ENCODE assay signal across 8 mouse cellular contexts in the genomic region with DNA sequence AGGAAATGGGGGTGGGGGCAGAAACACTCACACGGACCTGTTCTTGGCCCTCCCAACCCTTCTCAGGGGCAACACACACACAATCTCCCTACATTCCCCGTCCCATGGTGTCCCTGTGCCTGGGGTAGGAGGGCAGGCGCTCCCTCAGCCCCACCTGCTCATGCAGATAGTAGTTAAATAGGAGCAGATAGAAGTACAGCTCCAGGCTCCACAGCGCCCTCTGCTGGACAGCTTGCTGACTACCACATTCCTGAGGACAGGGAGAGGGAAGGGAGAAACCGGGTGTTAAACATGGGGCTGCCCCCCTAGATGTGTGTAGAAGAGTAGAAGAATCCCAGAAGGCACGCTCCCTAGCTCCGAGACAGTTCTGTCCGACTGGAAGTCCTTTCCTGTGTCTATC. TPM values are rescaled to one million over a fixed set of nuclear protein-coding genes. Genes with fewer than 3 reads are reported as not detected.
DNase-seq lines count a peak whose midpoint lies in the region; ATAC-seq and TF ChIP-seq lines count a peak whose summit lies in the region.

No protein-coding gene starts in this region.

- H3K4me1 ChIP-seq in neural tube, embryonic 15.5 days = peaks cover 23% of the 10 kb centered on the region
- H3K4me1 ChIP-seq in small intestine, adult 2 months (ENCODE audit: control insufficient read depth, insufficient read depth, insufficient read length, low read length) = no peaks in the 10 kb centered on the region
- H3K4me1 ChIP-seq in hindbrain, embryonic 12.5 days = peaks cover 20% of the 10 kb centered on the region

- no peak overlapping the region for H3K4me3 ChIP-seq in neural tube, embryonic 15.5 days (replicated peaks)
- no peak overlapping the region for H3K4me3 ChIP-seq in small intestine, adult 2 months (ENCODE audit: low read depth, low read length)
- H3K4me3 ChIP-seq in hindbrain, embryonic 12.5 days = no peak overlapping the region

- no peaks in the 10 kb centered on the region for H3K27me3 ChIP-seq in neural tube, embryonic 15.5 days (replicated peaks)
- H3K27me3 ChIP-seq in small intestine, adult 2 months (ENCODE audit: control insufficient read depth, insufficient read depth, low read length) = no peaks in the 10 kb centered on the region
- H3K27me3 ChIP-seq in hindbrain, embryonic 12.5 days = no peaks in the 10 kb centered on the region; the same call in 1 of the 2 replicates

- TF ChIP-seq POLR2A in small intestine, adult 2 months (IDR thresholded peaks at IDR 0.05; ENCODE audit: low read depth, low read length) = no peak

- DNase-seq in neural tube, embryonic 10.5 days (ENCODE audit: extremely low spot score, low spot score) = peak; percentile 70
- DNase-seq in adrenal gland, postnatal 36 days = peak; percentile 69 to 79
- DNase-seq in layer of hippocampus, adult 18-20 months (ENCODE audit: low spot score in 2 of 2) = peak; percentile 42 to 76
- peak; percentile 80 for DNase-seq in lung, postnatal 10 days

- TF ChIP-seq CTCF in small intestine, adult 2 months (IDR thresholded peaks at IDR 0.05; ENCODE audit: extremely low read depth, insufficient read length, insufficient replicate concordance, low read depth, low read length) = peak; percentile 86; the same call in 1 of the 2 replicates

- no peak overlapping the region for H3K4me2 ChIP-seq in neural tube, embryonic 15.5 days
- H3K4me2 ChIP-seq in hindbrain, embryonic 12.5 days (replicated peaks) = no peak overlapping the region

- no peak overlapping the region for H3K27ac ChIP-seq in neural tube, embryonic 15.5 days (replicated peaks)
- H3K27ac ChIP-seq in small intestine, adult 2 months (ENCODE audit: insufficient read depth, low read depth, low read length) = no peak overlapping the region
- no peak overlapping the region for H3K27ac ChIP-seq in hindbrain, embryonic 12.5 days

- ATAC-seq in neural tube, embryonic 15.5 days (ENCODE audit: low FRiP score) = no peak
- peak; percentile 58 for ATAC-seq in erythroblast, adult 5-6 weeks (replicated peaks; ENCODE audit: low FRiP score, poor library complexity, severe bottlenecking)
- ATAC-seq in hindbrain, embryonic 12.5 days (ENCODE audit: low FRiP score) = no peak

- H3K9me3 ChIP-seq in neural tube, embryonic 15.5 days (replicated peaks) = no peaks in the 10 kb centered on the region
- no peaks in the 10 kb centered on the region for H3K9me3 ChIP-seq in hindbrain, embryonic 12.5 days (replicated peaks)

- H3K36me3 ChIP-seq in neural tube, embryonic 15.5 days = peaks cover 12% of the 10 kb centered on the region
- H3K36me3 ChIP-seq in small intestine, adult 2 months (ENCODE audit: control insufficient read depth, insufficient read depth, low read length) = no peaks in the 10 kb centered on the region
- H3K36me3 ChIP-seq in hindbrain, embryonic 12.5 days = peaks cover 8% of the 10 kb centered on the region

- WGBS in neural tube, embryonic 15.5 days = 59% methylated on average over 8 of the region's 8 CpGs
- 54% methylated on average over 8 of the region's 8 CpGs for WGBS in small intestine, adult 2 months
- 65% methylated on average over 8 of the region's 8 CpGs for WGBS in hindbrain, embryonic 12.5 days

- H3K9ac ChIP-seq in neural tube, embryonic 15.5 days (replicated peaks) = no peak overlapping the region
- H3K9ac ChIP-seq in hindbrain, embryonic 12.5 days = no peak overlapping the region

RNA-seq across cellular contexts. Expression of gene Pald1, which starts 39.4 kb away (rescaled TPM):
- 24.9 and 27.8 TPM in 2 replicates for polyA plus RNA-seq in neural tube, embryonic 15.5 days (2015; fragmentation: Nextera tagmentation; extraction: Ambion mirVana)
- 10 to 100 TPM; 21.0 to 22.8 TPM for total RNA-seq in adrenal gland, postnatal 36 days (2021)
- total RNA-seq in erythroblast, adult 5-6 weeks (2015; ENCODE audit: low replicate concordance) = not detected in 2 replicates
- total RNA-seq in erythroblast, adult 5-6 weeks (2017; ENCODE audit: low replicate concordance) = not detected in 2 replicates
- total RNA-seq in layer of hippocampus, adult 18-20 months (2021) = 10 to 100 TPM; 10.8 to 11.4 TPM
- polyA plus RNA-seq in small intestine, adult 2 months (2012; rRNA removed) = 3.0 and 3.2 TPM in 2 replicates
- polyA plus RNA-seq in hindbrain, embryonic 12.5 days (2016; fragmentation: Nextera tagmentation; extraction: Ambion mirVana) = 34.5 and 39.3 TPM in 2 replicates

RNA-seq across cellular contexts. Expression of gene Prf1, which starts 46.3 kb away (rescaled TPM):
- 0.09 TPM in 1 of 2 replicates, not detected in the other for polyA plus RNA-seq in neural tube, embryonic 15.5 days (2015; fragmentation: Nextera tagmentation; extraction: Ambion mirVana)
- total RNA-seq in adrenal gland, postnatal 36 days (2021) = under 1 TPM in 1 of 2 experiments, not detected in 1; 0.26 TPM
- total RNA-seq in erythroblast, adult 5-6 weeks (2015; ENCODE audit: low replicate concordance) = not detected in 2 replicates
- not detected in 2 replicates for total RNA-seq in erythroblast, adult 5-6 weeks (2017; ENCODE audit: low replicate concordance)
- not detected for total RNA-seq in layer of hippocampus, adult 18-20 months (2021)
- 0.65 and 1.3 TPM in 2 replicates for polyA plus RNA-seq in small intestine, adult 2 months (2012; rRNA removed)
- polyA plus RNA-seq in hindbrain, embryonic 12.5 days (2016; fragmentation: Nextera tagmentation; extraction: Ambion mirVana) = not detected in 2 replicates

Comparison
In these comparisons a context has a peak if more than half of its experiments do, and no peak if none do; other contexts are left out.
1. RNA of gene Pald1, which starts 39.4 kb away (total RNA-seq): 21.0 to 22.8 TPM in adrenal gland, postnatal 36 days and 10.8 to 11.4 TPM in layer of hippocampus, adult 18-20 months; not detected in erythroblast, adult 5-6 weeks; every median in the first group is over 10 times any median in the second.
2. Peak in every context shown above with its lines, with median percentiles within 50 percentile points of each other: DNase-seq.